Mouse (Mus musculus) hindbrain, embryonic 14.5 days (tissue): Measurements from ENCODE around the gene Phtf2. TPM values are rescaled to one million over a fixed set of nuclear protein-coding genes. Genes with fewer than 3 reads are reported as not detected.
"Not testable (repeated sequence)": the region's sequence is repeated elsewhere in the genome, so short reads cannot be mapped to it uniquely, and the experiment has no call there.

Experiments
- ATAC-seq: fragments of 200-750 bp; cut with Nextera tagmentation; 2 replicates; pipeline ENCODE4 v1.8.0; 2017; ENCODE audit warnings: moderate number of reproducible peaks, mild to moderate bottlenecking, moderate TSS enrichment, moderate library complexity; ENCODE audit not compliant: low FRiP score
- DNase-seq: peaks from one replicate; pipeline ENCODE4 v3.0.0-alpha.2; 2015; ENCODE audit warnings: low spot score
- H3K27ac ChIP-seq: fragments of 300-500 bp; sonication (generic); 2 replicates; pipeline ENCODE4 v1.5.1; 2014; ENCODE audit warnings: mild to moderate bottlenecking, moderate library complexity
- H3K27me3 ChIP-seq: fragments of 300-500 bp; sonication (generic); 2 replicates; pipeline ENCODE4 v1.6.1; 2014; ENCODE audit warnings: mild to moderate bottlenecking, low read length, mixed read lengths; ENCODE audit not compliant: control insufficient read depth, insufficient read depth
- H3K36me3 ChIP-seq: fragments of 300-500 bp; sonication (generic); replicated peaks from 2 replicates; pipeline ENCODE4 v1.6.1; 2014; ENCODE audit not compliant: control insufficient read depth, insufficient read depth
- H3K4me1 ChIP-seq: fragments of 300-500 bp; sonication (generic); replicated peaks from 2 replicates; pipeline ENCODE4 v1.6.1; 2014; ENCODE audit warnings: antibody characterized with exemption, low read length, mixed read lengths; ENCODE audit not compliant: control insufficient read depth, insufficient read depth
- H3K4me2 ChIP-seq: fragments of 300-500 bp; sonication (generic); replicated peaks from 2 replicates; pipeline ENCODE4 v1.6.1; 2014; ENCODE audit warnings: mild to moderate bottlenecking, moderate library complexity
- H3K4me3 ChIP-seq: fragments of 300-500 bp; sonication (generic); replicated peaks from 2 replicates; pipeline ENCODE4 v1.5.1; 2014; ENCODE audit warnings: mild to moderate bottlenecking, low read length
- H3K9ac ChIP-seq: fragments of 300-500 bp; sonication (generic); 2 replicates; pipeline ENCODE4 v1.6.1; 2014
- H3K9me3 ChIP-seq: fragments of 300-500 bp; sonication (generic); 2 replicates; pipeline ENCODE4 v1.6.1; 2016; ENCODE audit warnings: low read length; ENCODE audit not compliant: control insufficient read depth
- WGBS: fragments of 180-500 bp; shearing (Covaris S2); extraction: QIAGEN DNeasy Blood & Tissue Kit; methylation state at CpG from one replicate; pipeline ENCODE4 v1.1.7; 2014; 5-methylcytosine and 5-hydroxymethylcytosine counted together
- polyA plus RNA-seq: library from polyadenylated mRNA; unstranded; fragments of >200 nt; fragmentation: Nextera tagmentation; extraction: Ambion mirVana; gene quantifications from 2 replicates; pipeline ENCODE4 v1.2.1, GENCODE M21; 2014

The Phtf2 gene
- polyA plus RNA-seq, 1 experiment from 2014 or later = 29.6 TPM

DNA sequence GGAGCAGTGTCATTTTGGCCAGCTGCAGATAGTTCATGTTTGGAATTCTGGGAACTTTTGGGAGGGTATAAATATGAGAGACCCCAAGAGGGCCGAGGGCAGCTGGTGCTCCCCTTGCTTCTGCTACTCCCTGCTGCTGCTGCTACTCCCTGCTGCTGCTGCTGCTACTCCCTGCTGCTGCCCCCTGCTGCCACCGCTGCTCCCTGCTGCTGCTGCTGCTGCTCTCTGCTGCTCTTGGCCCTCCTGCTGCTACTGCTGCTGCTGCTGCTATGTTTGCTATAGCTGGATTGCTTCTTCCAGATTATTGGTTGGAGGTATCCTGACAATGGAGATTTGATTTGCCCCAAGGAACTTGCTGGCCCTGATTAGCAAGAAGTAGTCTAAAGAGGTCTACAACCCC lies 143.1 kb downstream of the Phtf2 start:
- Histone ChIP-seq H3K4me3 (no peak overlapping the region), H3K27me3 (no peaks in the 10 kb centered on the region), H3K27ac (no peak overlapping the region), H3K4me2 (no peak overlapping the region), H3K36me3 (no peaks in the 10 kb centered on the region), H3K4me1 (no peaks in the 10 kb centered on the region), H3K9ac (no peak overlapping the region), H3K9me3 (no peaks in the 10 kb centered on the region)
- WGBS = 73% methylated on average over 2 of the region's 2 CpGs
- ATAC-seq = no peak
- no peak for DNase-seq

DNA sequence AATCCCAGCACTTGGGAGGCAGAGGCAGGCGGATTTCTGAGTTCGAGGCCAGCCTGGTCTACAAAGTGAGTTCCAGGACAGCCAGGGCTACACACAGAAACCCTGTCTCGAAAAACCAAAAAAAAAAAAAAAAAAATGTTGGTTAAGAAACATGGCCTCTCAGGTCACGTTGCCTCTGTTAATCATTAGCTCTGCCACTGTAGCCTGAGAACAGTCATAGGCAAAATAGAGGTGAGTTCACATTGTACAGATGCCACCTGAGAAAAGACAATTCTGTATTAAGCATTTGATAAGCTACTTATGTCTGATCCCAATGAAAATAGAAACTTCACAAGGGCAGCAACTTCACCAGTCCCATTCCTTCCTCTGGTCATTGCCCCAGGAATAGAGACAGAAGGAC lies 158.7 kb downstream of the Phtf2 start:
- not testable (repeated sequence) for ATAC-seq, H3K4me1 ChIP-seq, H3K9me3 ChIP-seq, H3K4me2 ChIP-seq, H3K27me3 ChIP-seq, H3K4me3 ChIP-seq, DNase-seq, H3K36me3 ChIP-seq, H3K9ac ChIP-seq, H3K27ac ChIP-seq
- 88% methylated on average over 3 of the region's 4 CpGs for WGBS

DNA sequence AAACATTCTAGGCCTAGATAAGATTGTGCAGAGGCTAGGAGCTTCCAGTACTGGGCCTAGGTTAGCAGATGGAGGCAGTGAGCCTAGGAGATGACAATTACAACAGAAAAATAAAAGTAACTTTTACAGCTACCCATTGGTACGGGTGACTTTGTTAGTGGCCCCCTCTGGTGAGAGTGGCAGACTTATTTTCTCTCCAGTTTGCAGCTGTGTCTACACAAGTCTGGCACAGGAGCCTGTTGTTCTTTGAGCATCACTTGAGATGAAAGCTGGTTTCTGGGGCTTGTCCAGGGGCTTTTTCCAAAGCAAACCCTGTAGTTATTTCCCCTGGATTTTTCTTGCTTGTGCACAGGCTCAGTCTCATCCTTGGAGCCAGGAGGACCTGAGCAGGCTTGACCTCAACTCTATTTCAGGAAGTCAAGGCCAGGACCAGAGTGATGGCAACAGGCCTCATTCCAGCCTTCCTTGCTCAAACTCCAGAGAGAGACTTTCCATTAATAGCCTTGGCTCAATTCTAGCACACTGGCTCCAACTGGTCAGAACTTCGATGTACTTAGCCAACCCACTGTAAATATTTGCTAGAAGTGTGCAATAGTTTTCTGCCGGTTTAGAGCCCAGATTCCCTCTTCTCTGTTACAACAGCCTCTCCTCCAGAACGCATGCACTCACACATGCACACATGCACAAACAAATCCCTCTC lies 161.6 kb downstream of the Phtf2 start:
- H3K9ac ChIP-seq = no peak overlapping the region
- ATAC-seq (no peak), DNase-seq (no peak)
- no peak overlapping the region for H3K27ac ChIP-seq
- WGBS = 89% methylated on average over 4 of the region's 4 CpGs
- H3K36me3 ChIP-seq = no peaks in the 10 kb centered on the region
- no peaks in the 10 kb centered on the region for H3K4me1 ChIP-seq
- H3K9me3 ChIP-seq = no peaks in the 10 kb centered on the region
- no peak overlapping the region for H3K4me2 ChIP-seq
- no peak overlapping the region for H3K4me3 ChIP-seq
- no peaks in the 10 kb centered on the region for H3K27me3 ChIP-seq

DNA sequence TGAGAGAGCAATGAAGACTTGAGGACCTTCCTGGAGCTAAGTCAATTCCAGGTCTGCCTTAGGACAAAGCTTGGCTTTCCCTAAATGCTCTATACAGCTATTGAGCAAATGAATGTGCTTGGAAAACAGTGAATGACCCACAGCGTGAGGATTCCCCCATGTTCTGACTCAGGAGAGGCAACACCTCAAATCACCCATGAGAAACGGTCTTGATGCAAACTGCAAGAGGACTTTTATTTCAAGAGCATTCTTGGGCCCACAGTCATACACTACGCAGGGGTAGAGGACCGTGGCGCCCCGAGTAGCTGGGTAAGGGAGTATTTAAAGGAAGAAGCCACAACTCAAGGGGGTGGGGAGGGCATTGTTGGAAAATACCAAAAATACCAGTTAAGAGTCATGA lies 165.9 kb downstream of the Phtf2 start:
- 93% methylated on average over 6 of the region's 6 CpGs for WGBS

DNA sequence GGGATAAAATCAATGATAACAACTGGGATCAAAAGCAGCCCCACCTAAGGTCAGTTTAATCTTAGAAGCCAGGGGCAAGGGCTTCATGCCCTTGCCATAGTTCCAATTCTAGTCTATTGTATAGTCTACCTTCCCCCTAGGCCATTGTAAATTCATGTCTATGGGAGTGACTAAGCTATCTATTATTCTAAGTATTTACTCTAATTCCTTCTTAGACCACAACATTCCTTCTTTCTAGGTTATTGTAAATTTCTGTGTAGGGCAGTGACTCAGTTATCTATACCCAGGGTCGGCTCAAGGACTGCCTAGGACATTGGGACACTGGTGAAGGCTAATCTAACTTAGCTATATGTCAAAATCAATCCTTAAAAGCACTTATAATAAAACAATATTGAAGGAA lies 167.3 kb downstream of the Phtf2 start:
- not testable (repeated sequence) for H3K9ac ChIP-seq, H3K4me1 ChIP-seq, H3K36me3 ChIP-seq, ATAC-seq, H3K4me2 ChIP-seq, H3K9me3 ChIP-seq, H3K4me3 ChIP-seq, H3K27me3 ChIP-seq, DNase-seq, H3K27ac ChIP-seq
- 83% methylated on average over 1 of the region's 1 CpGs for WGBS

More for the DNA sequence above, 165.9 kb downstream of the Phtf2 start:
- H3K4me1 ChIP-seq, H3K36me3 ChIP-seq, H3K9me3 ChIP-seq, H3K27me3 ChIP-seq, H3K27ac ChIP-seq, DNase-seq, ATAC-seq, H3K9ac ChIP-seq, H3K4me3 ChIP-seq, H3K4me2 ChIP-seq: not testable (repeated sequence)

DNA sequence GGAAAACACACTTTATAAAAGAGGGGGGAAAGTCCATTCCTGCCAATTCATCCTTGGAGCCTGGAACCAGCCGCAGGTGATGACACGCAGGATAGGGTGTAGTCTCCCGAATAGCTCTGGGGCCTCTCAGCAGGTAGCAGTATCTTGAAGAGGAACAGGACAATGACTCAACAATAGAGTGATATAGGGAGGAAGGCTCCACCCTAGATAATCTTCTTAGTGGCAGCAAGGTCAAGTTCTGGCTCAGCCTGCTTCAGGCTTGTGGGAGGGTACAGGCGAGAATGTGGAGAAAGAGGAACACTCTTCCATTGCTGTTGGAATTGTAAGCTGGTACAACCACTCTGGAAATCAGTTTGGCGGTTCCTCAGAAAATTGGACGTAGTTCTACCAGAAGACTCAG lies 171.1 kb downstream of the Phtf2 start:
- H3K36me3 ChIP-seq, H3K9ac ChIP-seq, H3K27ac ChIP-seq, H3K27me3 ChIP-seq, H3K4me1 ChIP-seq, H3K4me2 ChIP-seq, ATAC-seq, H3K4me3 ChIP-seq, DNase-seq, H3K9me3 ChIP-seq: not testable (repeated sequence)
- 94% methylated on average over 6 of the region's 6 CpGs for WGBS

Other genes starting within 250 kb of the Phtf2 start
- 65.4 and 73.6 TPM in 2 replicates for gene Tmem60, start 67 bp upstream of the Phtf2 start, polyA plus RNA-seq
- 4.3 and 5.6 TPM in 2 replicates for gene Rsbn1l, start 74.3 kb upstream of the Phtf2 start, polyA plus RNA-seq
- 28.4 and 28.9 TPM in 2 replicates for gene Ptpn12, start 173.8 kb upstream of the Phtf2 start, polyA plus RNA-seq